Mouse (Mus musculus) embryo, embryonic 11.5 days (tissue): ENCODE data around the gene Ehf.

ENCODE experiments used
- DNase-seq: peaks from one replicate; pipeline ENCODE4 v3.0.0-alpha.2; 2012; ENCODE audit warnings: low read depth, low spot score

Ehf gene

GRCm38 (mm10) chr2:103303132-103303531 is at the start of gene Ehf:
Gene Ehf (minus strand): TSS chr2:103303278.
- no peak for DNase-seq

GRCm38 (mm10) chr2:103347417-103347891 is 44.4 kb upstream of the Ehf start:
- peak; percentile 51 for DNase-seq

GRCm38 (mm10) chr2:103346751-103347289 is 43.7 kb upstream of the Ehf start:
- DNase-seq: no peak

- no peak for DNase-seq
Observed at GRCm38 (mm10) chr2:103343611-103344010, 40.5 kb upstream of the Ehf start.

- DNase-seq: no peak
Observed at GRCm38 (mm10) chr2:103342123-103342522, 39.0 kb upstream of the Ehf start.

- no peak for DNase-seq
Observed at GRCm38 (mm10) chr2:103341375-103341971, 38.4 kb upstream of the Ehf start.

GRCm38 (mm10) chr2:103338706-103339105 is 35.6 kb upstream of the Ehf start:
- no peak for DNase-seq

GRCm38 (mm10) chr2:103337370-103337769 is 34.3 kb upstream of the Ehf start:
- no peak for DNase-seq

GRCm38 (mm10) chr2:103336621-103337020 is 33.5 kb upstream of the Ehf start:
- DNase-seq: no peak

GRCm38 (mm10) chr2:103336000-103336399 is 32.9 kb upstream of the Ehf start:
- DNase-seq: no peak

- no peak for DNase-seq
Observed at GRCm38 (mm10) chr2:103331666-103332191, 28.7 kb upstream of the Ehf start.

GRCm38 (mm10) chr2:103328731-103329130 is 25.7 kb upstream of the Ehf start:
- DNase-seq: no peak

- no peak for DNase-seq
Observed at GRCm38 (mm10) chr2:103325301-103326048, 22.4 kb upstream of the Ehf start.

- no peak for DNase-seq
Observed at GRCm38 (mm10) chr2:103324320-103324719, 21.2 kb upstream of the Ehf start.

- DNase-seq: no peak
Observed at GRCm38 (mm10) chr2:103322171-103322570, 19.1 kb upstream of the Ehf start.

GRCm38 (mm10) chr2:103321638-103322037 is 18.6 kb upstream of the Ehf start:
- DNase-seq: no peak

GRCm38 (mm10) chr2:103314002-103314401 is 10.9 kb upstream of the Ehf start:
- DNase-seq: no peak

- no peak for DNase-seq
Observed at GRCm38 (mm10) chr2:103312640-103313039, 9.6 kb upstream of the Ehf start.

GRCm38 (mm10) chr2:103310663-103311062 is 7.6 kb upstream of the Ehf start:
- no peak for DNase-seq

GRCm38 (mm10) chr2:103306686-103307085 is 3.6 kb upstream of the Ehf start:
- DNase-seq: no peak

- no peak for DNase-seq
Observed at GRCm38 (mm10) chr2:103302669-103303068, 409 bp downstream of the Ehf start.

- DNase-seq: no peak
Observed at GRCm38 (mm10) chr2:103298711-103299463, 4.2 kb downstream of the Ehf start.
